Mouse (Mus musculus) naive thymus-derived CD4-positive, alpha-beta T cell, adult 5 months (primary cell): ENCODE measurements around the gene Theg. TPM values are rescaled to one million over a fixed set of nuclear protein-coding genes. Genes with fewer than 3 reads are reported as not detected.

ENCODE experiments used
- polyA plus RNA-seq: library from polyadenylated mRNA; unstranded; fragments of 100-300 nt; shearing (Covaris generic); gene quantifications from one replicate; pipeline ENCODE4 v1.2.1, GENCODE M21; 2017

The Theg gene
- polyA plus RNA-seq = not detected

DNA sequence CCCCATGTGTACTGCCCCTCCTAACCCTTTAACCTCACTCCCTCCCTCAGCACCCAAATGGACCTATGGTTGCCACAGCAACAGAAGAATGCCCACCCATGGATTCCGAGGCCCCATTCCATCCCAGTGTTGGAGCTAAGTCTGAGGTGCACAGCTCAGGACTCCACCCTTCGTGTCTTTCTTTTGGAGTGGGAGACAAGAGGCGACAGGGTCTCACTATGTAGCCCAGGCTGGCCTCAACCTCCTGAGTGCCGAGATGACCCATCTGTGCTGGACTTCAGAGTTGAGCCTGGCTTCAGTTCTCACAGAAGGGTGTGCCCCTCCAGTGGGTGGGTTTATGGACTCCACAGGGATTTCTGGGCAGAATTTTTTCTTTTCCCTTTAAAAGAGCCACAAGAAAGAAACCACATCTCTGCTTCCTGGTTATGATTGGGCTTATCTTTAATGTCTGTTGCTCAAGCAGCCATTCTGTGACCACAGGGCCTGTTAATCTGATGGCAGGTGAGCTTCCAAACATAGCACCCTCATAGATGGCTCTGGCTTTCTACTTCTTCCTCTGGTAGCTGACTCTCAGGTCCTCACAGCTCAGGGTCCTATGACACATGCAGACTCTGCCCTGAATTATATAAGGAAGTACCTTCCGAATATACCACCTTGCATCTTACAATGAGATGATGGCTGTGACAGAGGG, at the start of gene Theg:
Gene Theg, minus strand, starts transcription at position 271 of the 691 bp plus-strand sequence.

DNA sequence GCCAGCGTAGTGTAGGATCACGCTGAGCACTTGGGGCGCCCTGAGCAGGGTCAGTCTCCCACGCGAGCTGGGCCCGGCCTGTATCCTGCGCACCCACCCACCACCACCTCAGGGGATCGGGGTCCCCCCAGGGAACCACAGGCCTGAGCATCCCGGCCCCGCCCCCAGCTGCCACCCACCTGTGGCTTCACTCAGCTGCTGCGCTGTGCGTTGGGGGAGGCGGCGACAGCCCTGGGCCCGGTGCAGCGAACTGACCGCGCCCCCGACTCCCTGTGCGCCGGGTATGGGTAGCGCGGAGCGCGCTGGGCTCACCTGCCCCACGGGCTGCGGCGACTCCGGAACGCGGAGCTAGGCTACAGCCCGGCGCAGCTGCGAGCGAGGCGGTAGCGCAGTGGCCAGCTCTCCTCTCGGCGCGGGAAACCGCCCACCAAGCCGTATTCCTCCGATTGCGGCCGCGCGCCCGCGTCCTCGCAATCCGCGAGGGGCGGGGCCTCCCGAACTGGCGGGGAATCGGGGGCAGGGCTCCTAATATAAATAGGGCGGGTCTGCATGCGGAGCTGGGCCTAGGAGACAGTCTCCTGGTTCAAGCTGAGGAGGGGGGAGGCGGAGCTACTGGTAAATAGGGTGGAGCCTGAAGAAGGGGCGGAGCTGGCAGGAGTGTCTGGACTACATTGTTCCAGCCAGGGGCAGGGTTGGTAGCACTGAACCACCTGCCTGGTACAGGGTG, 26.6 kb upstream of the Theg start, which contains the start of gene C2cd4c:
Gene C2cd4c, minus strand, starts transcription at position 448 of the 727 bp plus-strand sequence.

DNA sequence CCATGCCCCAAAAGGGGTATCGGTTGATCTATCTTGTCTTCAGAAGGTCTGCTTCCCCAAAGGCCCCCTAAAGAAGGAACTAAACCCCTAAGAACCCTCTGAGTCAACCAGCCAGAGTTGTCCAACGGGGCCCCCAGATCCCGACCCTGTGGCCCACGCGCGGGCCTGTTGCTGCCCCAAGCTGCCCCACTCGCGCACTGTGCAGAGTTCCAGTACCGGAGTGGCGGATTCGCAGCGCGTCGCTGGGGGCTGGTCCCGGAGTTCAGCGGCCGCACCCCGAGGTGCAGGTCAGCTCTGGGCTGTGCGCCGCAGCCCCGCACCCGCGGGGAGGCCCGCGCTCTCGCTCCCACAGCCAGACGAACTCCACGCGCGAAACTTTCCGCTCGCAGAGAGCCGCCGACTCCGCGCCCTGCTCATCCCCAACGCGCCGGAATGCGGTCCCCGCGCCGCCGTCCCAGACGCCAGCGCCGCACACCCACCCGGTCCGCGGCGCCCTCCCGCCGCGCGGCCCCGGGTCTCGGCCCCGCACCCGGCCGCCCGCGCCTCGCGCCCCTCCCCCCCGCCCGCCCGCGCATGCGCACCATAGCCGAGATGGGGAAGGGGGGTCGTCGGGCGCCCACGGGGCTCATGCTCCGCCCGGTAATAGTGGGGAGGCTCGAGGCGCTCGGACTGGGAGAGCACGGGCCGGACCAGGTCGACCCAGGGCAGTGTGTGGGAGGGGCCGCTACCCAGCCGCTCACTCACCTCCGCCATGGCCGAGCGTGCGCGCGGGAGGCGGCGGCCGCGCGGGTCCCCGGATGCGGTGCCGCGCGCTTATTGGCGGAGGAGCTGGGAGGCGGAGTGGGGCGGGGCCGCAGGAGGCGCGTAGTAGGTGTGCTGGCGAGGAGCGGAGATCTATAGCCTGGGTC, 32.5 kb downstream of the Theg start, which contains the start of gene Mier2:
Gene Mier2, minus strand, starts transcription at position 870 of the 908 bp plus-strand sequence.

DNA sequence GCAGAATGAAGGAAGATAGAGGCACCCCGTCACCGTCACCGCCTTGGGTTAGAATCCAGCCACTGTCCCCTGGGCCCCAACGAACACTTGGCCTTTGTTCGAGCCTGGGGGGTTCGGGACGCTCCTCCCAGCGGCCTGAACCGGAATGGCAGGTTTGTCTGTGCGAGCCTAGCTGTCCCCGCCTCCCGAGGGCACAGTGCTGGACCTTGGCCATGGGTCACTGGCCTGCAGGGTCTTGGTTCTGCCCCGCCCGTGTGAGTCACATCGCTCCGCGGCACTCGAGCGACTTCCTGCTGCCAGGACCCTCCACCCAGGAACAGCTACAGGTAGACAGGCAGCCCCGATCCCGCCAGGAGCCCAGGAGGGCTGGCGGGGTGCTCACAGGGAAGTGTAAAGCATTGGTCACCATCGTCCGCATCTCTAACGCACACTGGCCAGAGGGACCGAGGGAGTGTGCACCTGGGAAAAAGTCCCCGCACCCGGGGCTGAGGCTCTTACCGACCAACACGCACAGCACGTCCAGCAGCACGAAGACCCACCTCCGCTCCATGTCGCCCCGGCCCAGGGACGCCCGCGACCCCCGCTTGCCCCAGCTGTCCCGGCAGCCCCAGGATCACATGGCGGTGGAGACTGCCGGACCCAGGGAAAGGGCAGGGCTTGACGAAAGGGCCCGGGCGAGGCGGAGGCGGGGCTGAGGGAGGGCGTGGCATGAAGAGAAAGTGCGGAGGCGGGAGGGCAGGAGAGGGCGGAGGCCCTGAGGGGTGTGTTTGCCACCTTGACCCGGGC, 53.8 kb downstream of the Theg start, which contains the start of gene Plpp2:
Gene Plpp2, minus strand, starts transcription at position 671 of the 786 bp plus-strand sequence.

Other genes starting within 250 kb of the Theg start
- gene Vmn2r82, start 230.8 kb downstream of the Theg start, polyA plus RNA-seq = not detected
- gene Vmn2r83, start 118.6 kb downstream of the Theg start, polyA plus RNA-seq = not detected
- gene Plpp2, start 53.5 kb downstream of the Theg start, polyA plus RNA-seq = 0.82 TPM
- gene Mier2, start 32.1 kb downstream of the Theg start, polyA plus RNA-seq = 62.4 TPM
- not detected for gene C2cd4c, start 26.7 kb upstream of the Theg start, polyA plus RNA-seq
- not detected for gene Shc2, start 50.6 kb upstream of the Theg start, polyA plus RNA-seq
- not detected for gene Odf3l2, start 58.4 kb upstream of the Theg start, polyA plus RNA-seq
- gene Madcam1, start 77.2 kb upstream of the Theg start, polyA plus RNA-seq = not detected
- 24.9 TPM for gene Tpgs1, start 82.0 kb upstream of the Theg start, polyA plus RNA-seq
- 81.2 TPM for gene Cdc34, start 94.9 kb upstream of the Theg start, polyA plus RNA-seq
- 0.90 TPM for gene Gzmm, start 101.7 kb upstream of the Theg start, polyA plus RNA-seq
- gene Bsg, start 117.2 kb upstream of the Theg start, polyA plus RNA-seq = 151 TPM
- not detected for gene Hcn2, start 129.3 kb upstream of the Theg start, polyA plus RNA-seq
- 45.2 TPM for gene Polrmt, start 159.2 kb upstream of the Theg start, polyA plus RNA-seq
- gene Fgf22, start 167.7 kb upstream of the Theg start, polyA plus RNA-seq = 0.21 TPM
- 59.0 TPM for gene Rnf126, start 179.6 kb upstream of the Theg start, polyA plus RNA-seq
- gene Fstl3, start 189.9 kb upstream of the Theg start, polyA plus RNA-seq = 0.52 TPM
- gene Prss57, start 203.6 kb upstream of the Theg start, polyA plus RNA-seq = not detected
- 1.4 TPM for gene Palm, start 206.2 kb upstream of the Theg start, polyA plus RNA-seq
- not detected for gene Misp, start 233.7 kb upstream of the Theg start, polyA plus RNA-seq